Mouse (Mus musculus) liver, embryonic 13.5 days (tissue): ENCODE results near the gene Alg5. TPM values are rescaled to one million over a fixed set of nuclear protein-coding genes. Genes with fewer than 3 reads are reported as not detected.
"Not testable (repeated sequence)": the region's sequence is repeated elsewhere in the genome, so short reads cannot be mapped to it uniquely, and the experiment has no call there.

Experiments
- ATAC-seq: fragments of 200-750 bp; cut with Nextera tagmentation; 2 replicates; pipeline ENCODE4 v1.8.0; 2017; ENCODE audit warnings: low read depth, mild to moderate bottlenecking, moderate number of reproducible peaks, moderate library complexity
- DNase-seq: peaks from one replicate; pipeline ENCODE4 v3.0.0; 2022
- H3K27ac ChIP-seq: fragments of 300-500 bp; sonication (generic); 2 replicates; pipeline ENCODE4 v1.5.1; 2015; ENCODE audit warnings: moderate library complexity, mild to moderate bottlenecking, inconsistent platforms
- H3K27me3 ChIP-seq: fragments of 300-500 bp; sonication (generic); 2 replicates; pipeline ENCODE4 v1.6.1; 2015; ENCODE audit warnings: mild to moderate bottlenecking, inconsistent platforms
- H3K36me3 ChIP-seq: fragments of 300-500 bp; sonication (generic); 2 replicates; pipeline ENCODE4 v1.6.1; 2015; ENCODE audit warnings: mild to moderate bottlenecking, inconsistent platforms
- H3K4me1 ChIP-seq: fragments of 300-500 bp; sonication (generic); replicated peaks from 2 replicates; pipeline ENCODE4 v1.6.1; 2015; ENCODE audit warnings: inconsistent platforms
- H3K4me2 ChIP-seq: fragments of 300-500 bp; sonication (generic); 2 replicates; pipeline ENCODE4 v1.6.1; 2015; ENCODE audit warnings: inconsistent platforms, mild to moderate bottlenecking, moderate library complexity
- H3K4me3 ChIP-seq: fragments of 300-500 bp; sonication (generic); replicated peaks from 2 replicates; pipeline ENCODE4 v1.5.1; 2015; ENCODE audit warnings: mild to moderate bottlenecking, inconsistent platforms
- H3K9ac ChIP-seq: fragments of 300-500 bp; sonication (generic); 2 replicates; pipeline ENCODE4 v1.6.1; 2015; ENCODE audit warnings: mild to moderate bottlenecking, inconsistent platforms
- H3K9me3 ChIP-seq: fragments of 300-500 bp; sonication (generic); replicated peaks from 2 replicates; pipeline ENCODE4 v1.6.1; 2016; ENCODE audit warnings: inconsistent platforms
- WGBS: fragments of 180-500 bp; shearing (Covaris S2); methylation state at CpG from one replicate; pipeline ENCODE4 v1.1.7; 2015; ENCODE audit not compliant: insufficient replicate concordance; 5-methylcytosine and 5-hydroxymethylcytosine counted together
- polyA plus RNA-seq: library from polyadenylated mRNA; unstranded; fragments of >200 nt; fragmentation: Nextera tagmentation; extraction: Ambion mirVana; gene quantifications from 2 replicates; pipeline ENCODE4 v1.2.1, GENCODE M21; 2015

Gene Alg5
- polyA plus RNA-seq, result 29.8 and 32.5 TPM in 2 replicates

DNA sequence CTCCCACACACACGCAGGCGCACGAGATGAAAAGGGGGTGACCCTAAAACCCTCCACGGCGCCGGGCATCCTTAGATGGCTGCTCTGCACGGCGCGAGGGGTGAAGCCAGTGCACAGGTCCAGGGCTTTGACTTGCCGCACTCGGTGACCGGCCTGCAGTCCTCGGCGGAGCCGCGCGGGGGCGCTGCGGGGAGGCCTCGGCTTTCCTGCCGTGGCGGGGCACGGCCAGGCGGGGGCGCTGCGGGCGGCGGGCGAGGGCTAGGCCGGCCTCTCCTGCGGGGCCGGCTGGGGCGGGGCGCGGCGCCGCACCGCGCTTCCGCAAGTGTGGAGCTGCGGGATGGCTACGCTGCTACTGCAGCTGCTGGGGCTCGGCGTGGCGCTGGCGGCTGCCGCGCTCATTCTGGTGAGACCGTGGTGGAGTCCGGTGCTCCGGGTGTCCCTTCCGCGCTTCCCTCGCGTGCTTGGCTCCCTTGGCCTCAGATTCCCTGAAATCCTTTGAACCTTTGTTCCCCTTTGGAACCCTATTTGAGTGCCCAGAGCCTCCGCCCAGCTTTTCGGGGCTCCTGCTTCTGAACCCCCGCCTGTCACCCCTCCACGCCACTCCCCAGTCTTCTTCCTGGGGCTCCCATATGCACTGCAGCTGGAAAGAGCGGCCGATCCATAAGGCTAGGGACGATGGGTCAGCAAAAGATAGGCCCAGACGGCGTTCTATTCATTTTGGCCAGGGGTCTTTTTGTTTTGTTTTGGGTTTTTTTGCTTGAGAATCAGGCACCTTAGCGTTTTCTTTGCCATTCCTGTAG lies at the start of gene Alg5, which contains the start of gene Exosc8:
Alg5 (plus strand) TSS at position 293 of the 800 bp plus-strand sequence.
Exosc8 (minus strand) TSS at position 147 of the 800 bp plus-strand sequence.
- H3K4me1 ChIP-seq, result peaks cover 43% of the 10 kb centered on the region
- H3K9ac ChIP-seq, result peak within 1 kb of the TSS; percentile 95
- H3K27ac ChIP-seq, result peak within 1 kb of the TSS; percentile 99
- no peaks in the 10 kb centered on the region for H3K9me3 ChIP-seq
- ATAC-seq (peak; percentile 86), DNase-seq (peak; percentile 83)
- under 1% methylated on average over 55 of the region's 65 CpGs for WGBS
- peak within 1 kb of the TSS; percentile 98 for H3K4me2 ChIP-seq
- peak within 1 kb of the TSS; percentile 91 for H3K4me3 ChIP-seq
- H3K27me3 ChIP-seq, result no peaks in the 10 kb centered on the region
- peaks cover 58% of the 10 kb centered on the region for H3K36me3 ChIP-seq

- Histone ChIP-seq H3K4me3 (no peak overlapping the region), H3K9ac (no peak overlapping the region), H3K27ac (no peak overlapping the region), H3K4me1 (peaks cover 8% of the 10 kb centered on the region), H3K27me3 (no peaks in the 10 kb centered on the region), H3K4me2 (no peak overlapping the region), H3K36me3 (no peaks in the 10 kb centered on the region), H3K9me3 (no peaks in the 10 kb centered on the region)
- no peak for DNase-seq
- WGBS, result 51% methylated on average over 2 of the region's 2 CpGs
- no peak for ATAC-seq
These were observed 48.1 kb upstream of the Alg5 start for GRCm38 (mm10) chr3:54687245-54687644.

DNA sequence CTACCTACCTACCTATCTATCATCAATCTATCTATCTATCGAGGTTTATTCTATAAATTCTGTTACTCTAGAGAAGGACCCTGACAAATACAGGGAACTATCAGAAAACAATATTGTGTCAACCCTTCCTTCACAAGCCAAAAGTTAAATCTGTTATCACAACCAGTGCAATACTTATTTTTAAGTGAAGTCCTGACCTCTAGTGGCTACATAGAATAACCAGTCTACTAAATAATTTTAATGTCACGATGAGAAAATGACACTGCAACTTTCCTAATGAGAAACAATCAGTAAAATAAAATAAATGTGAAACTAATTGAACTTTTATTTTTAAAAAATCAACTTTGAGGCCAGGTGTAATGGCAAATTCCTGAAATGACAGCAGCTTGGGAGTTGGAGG lies 46.2 kb upstream of the Alg5 start:
- ATAC-seq (no peak), DNase-seq (no peak)
- H3K9ac ChIP-seq, result no peak overlapping the region

DNA sequence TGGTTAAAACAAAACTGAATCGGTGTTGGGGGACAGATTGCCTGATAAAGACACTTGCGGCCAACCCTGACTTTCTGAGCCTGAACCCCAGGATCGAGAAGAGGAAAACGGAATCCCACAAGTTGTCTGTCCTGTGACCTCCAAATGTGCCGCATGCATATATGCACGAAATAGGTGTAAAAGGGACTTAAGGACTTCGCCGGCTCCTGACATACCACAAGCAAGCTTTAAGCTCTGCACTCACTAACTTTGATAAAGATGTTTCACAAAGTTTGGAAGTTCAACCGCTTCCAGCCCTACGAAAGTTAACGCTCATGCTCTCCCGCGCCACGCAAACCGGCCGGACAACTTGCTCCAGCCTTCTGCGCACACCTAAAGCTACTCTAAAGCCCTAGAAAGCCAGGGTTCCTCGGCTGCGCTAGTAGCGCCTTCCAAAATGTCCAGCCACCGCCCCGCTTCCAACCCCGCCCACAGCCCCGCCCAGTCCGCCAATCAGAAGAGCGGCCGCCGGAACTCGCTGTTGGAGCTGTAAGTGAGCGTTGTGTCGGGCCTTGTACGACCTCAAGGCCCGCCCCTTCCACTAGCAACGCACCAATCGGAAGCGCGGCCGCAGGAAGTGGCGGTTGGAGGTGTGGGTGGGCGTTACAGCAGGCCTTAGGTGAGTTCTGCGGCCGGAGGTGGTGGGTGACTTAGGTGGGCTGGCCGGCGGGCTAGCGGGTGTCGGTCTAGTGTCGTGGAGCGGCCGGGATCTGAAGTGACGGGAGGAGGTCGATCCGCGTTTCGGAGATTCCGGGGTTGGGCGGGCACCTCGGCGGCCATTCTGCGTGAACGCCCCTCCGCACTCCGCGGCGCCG lies 42.9 kb upstream of the Alg5 start, which contains the start of gene Supt20:
Supt20 (plus strand) TSS at position 606 of the 854 bp plus-strand sequence.
- H3K36me3 ChIP-seq, result peaks cover 21% of the 10 kb centered on the region
- peak within 1 kb of the TSS; percentile 89 for H3K27ac ChIP-seq
- peak within 1 kb of the TSS; percentile 77 for H3K9ac ChIP-seq
- WGBS, result under 1% methylated on average over 65 of the region's 65 CpGs
- peak within 1 kb of the TSS; percentile 91 for H3K4me2 ChIP-seq
- H3K4me3 ChIP-seq, result peak within 1 kb of the TSS; percentile 78
- peak; percentile 91 for DNase-seq
- no peaks in the 10 kb centered on the region for H3K9me3 ChIP-seq
- H3K27me3 ChIP-seq, result no peaks in the 10 kb centered on the region
- H3K4me1 ChIP-seq, result peaks cover 25% of the 10 kb centered on the region
- ATAC-seq, result peak; percentile 99

More for the DNA sequence above, 46.2 kb upstream of the Alg5 start:
- Histone ChIP-seq H3K4me1 (peaks cover 10% of the 10 kb centered on the region), H3K36me3 (no peaks in the 10 kb centered on the region), H3K4me3 (no peak overlapping the region), H3K27me3 (no peaks in the 10 kb centered on the region), H3K9me3 (no peaks in the 10 kb centered on the region), H3K4me2 (no peak overlapping the region), H3K27ac (no peak overlapping the region)
- 22% methylated on average over 2 of the region's 2 CpGs for WGBS

GRCm38 (mm10) chr3:54693056-54693415 lies 42.3 kb upstream of the Alg5 start:
- Histone ChIP-seq H3K36me3 (peaks cover 26% of the 10 kb centered on the region), H3K27ac (peak overlapping the region; percentile 89), H3K9me3 (no peaks in the 10 kb centered on the region), H3K4me1 (peaks cover 25% of the 10 kb centered on the region), H3K4me3 (peak overlapping the region; percentile 78), H3K9ac (peak overlapping the region; percentile 77), H3K4me2 (peak overlapping the region; percentile 68), H3K27me3 (no peaks in the 10 kb centered on the region)
- whole genome bisulfite sequencing, result under 1% methylated on average over 8 of the region's 8 CpGs
- no peak for ATAC-seq
- no peak for DNase-seq

- H3K4me1 ChIP-seq, result peaks cover 14% of the 10 kb centered on the region
- H3K4me3 ChIP-seq, result no peak overlapping the region
- peaks cover 74% of the 10 kb centered on the region for H3K36me3 ChIP-seq
These were observed 35.5 kb upstream of the Alg5 start for GRCm38 (mm10) chr3:54699759-54700301.

DNA sequence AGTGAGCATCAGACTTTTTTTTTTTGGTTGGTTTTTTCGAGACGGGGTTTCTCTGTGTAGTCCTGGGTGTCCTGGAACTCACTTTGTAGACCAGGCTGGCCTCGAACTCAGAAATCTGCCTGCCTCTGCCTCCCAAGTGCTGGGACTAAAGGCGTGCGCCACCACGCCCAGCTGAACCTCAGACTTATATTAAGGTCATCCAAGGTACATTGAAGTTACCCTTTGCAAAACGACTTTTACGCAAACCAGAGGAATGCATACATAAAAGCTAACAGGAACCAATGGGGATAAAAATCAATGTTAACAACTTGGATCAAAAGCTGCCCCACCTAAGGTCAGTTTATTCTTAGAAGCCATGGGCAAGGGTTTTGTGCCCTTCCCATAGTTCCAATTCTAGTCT lies 31.2 kb upstream of the Alg5 start:
- not testable (repeated sequence) for H3K9ac ChIP-seq, DNase-seq, H3K27ac ChIP-seq, H3K4me1 ChIP-seq, H3K27me3 ChIP-seq, H3K4me3 ChIP-seq, H3K9me3 ChIP-seq, ATAC-seq, H3K4me2 ChIP-seq
- H3K36me3 ChIP-seq, result peaks cover 80% of the 10 kb centered on the region
- 86% methylated on average over 8 of the region's 8 CpGs for WGBS

More at GRCm38 (mm10) chr3:54699759-54700301, 35.5 kb upstream of the Alg5 start:
- DNase-seq (peak; percentile 17), ATAC-seq (peak; percentile 68)
- 37% methylated on average over 5 of the region's 5 CpGs for WGBS
- no peaks in the 10 kb centered on the region for H3K9me3 ChIP-seq
- no peaks in the 10 kb centered on the region for H3K27me3 ChIP-seq
- H3K9ac ChIP-seq, result no peak overlapping the region
- H3K27ac ChIP-seq, result no peak overlapping the region
- H3K4me2 ChIP-seq, result 0 out of 2 replicates have a peak overlapping the region, but pooled peaks have one; percentile 14

DNA sequence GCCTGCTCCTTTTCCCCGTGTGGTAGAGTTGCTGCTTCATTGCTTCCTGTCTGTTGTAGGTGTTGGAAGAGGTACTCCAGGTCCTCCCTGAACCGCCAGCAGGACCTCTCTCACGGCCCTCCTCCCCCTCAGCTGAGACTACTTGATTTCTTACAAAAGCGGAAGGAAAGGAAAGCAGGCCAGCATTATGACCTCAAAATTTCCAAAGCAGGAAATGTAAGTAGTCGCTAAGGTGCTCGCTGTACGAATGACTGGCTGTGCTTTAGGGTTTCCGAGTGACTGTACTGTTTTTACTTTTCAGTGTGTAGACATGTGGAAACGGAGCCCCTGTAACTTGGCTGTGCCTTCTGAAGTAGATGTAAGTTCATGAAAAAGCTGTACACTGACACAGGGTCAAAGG lies 26.4 kb upstream of the Alg5 start:
- H3K27ac ChIP-seq, result no peak overlapping the region
- H3K4me3 ChIP-seq, result no peak overlapping the region
- no peak overlapping the region for H3K4me2 ChIP-seq
- no peaks in the 10 kb centered on the region for H3K27me3 ChIP-seq
- no peak overlapping the region for H3K9ac ChIP-seq
- H3K4me1 ChIP-seq, result no peaks in the 10 kb centered on the region
- peaks cover 84% of the 10 kb centered on the region for H3K36me3 ChIP-seq
- WGBS, result 77% methylated on average over 9 of the region's 9 CpGs
- DNase-seq (no peak), ATAC-seq (no peak)
- no peaks in the 10 kb centered on the region for H3K9me3 ChIP-seq

DNA sequence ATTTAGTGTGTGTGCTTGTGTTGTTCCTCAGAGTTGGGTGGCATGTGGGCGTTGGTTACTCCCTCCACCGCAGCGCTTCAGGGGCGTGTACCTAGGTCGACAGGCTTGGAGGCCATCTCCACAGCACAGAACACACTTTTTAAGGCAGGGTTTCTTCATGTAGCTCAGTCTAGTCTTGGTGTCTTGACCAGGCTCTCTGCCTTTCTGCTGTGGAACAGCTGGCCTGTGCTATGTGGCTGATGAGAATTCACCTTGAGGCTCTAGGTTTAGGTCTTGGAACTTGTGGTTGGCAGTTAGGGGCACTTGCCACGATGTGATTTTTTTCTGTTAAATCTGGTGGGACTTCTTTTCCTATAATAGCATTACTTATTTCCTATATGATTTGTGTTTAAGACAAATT lies 21.1 kb upstream of the Alg5 start, which contains the start of gene Gm21958:
Gm21958 (minus strand) TSS at position 101 of the 400 bp plus-strand sequence.
- Histone ChIP-seq H3K4me1 (no peaks in the 10 kb centered on the region), H3K27me3 (no peaks in the 10 kb centered on the region), H3K9me3 (no peaks in the 10 kb centered on the region), H3K9ac (no peak within 1 kb of the TSS), H3K36me3 (peaks cover 77% of the 10 kb centered on the region), H3K4me2 (no peak within 1 kb of the TSS), H3K4me3 (no peak within 1 kb of the TSS), H3K27ac (no peak within 1 kb of the TSS)
- WGBS, result 80% methylated on average over 6 of the region's 6 CpGs
- DNase-seq (no peak), ATAC-seq (no peak)

GRCm38 (mm10) chr3:54715461-54715860 lies 19.9 kb upstream of the Alg5 start:
- H3K36me3 ChIP-seq, result peaks cover 68% of the 10 kb centered on the region
- 86% methylated on average over 6 of the region's 6 CpGs for WGBS
- no peak overlapping the region for H3K27ac ChIP-seq
- no peak overlapping the region for H3K4me3 ChIP-seq
- H3K4me1 ChIP-seq, result no peaks in the 10 kb centered on the region
- ATAC-seq (no peak), DNase-seq (no peak)
- no peaks in the 10 kb centered on the region for H3K9me3 ChIP-seq
- no peaks in the 10 kb centered on the region for H3K27me3 ChIP-seq
- H3K4me2 ChIP-seq, result no peak overlapping the region
- H3K9ac ChIP-seq, result no peak overlapping the region

- WGBS, result 80% methylated on average over 6 of the region's 6 CpGs
- no peak overlapping the region for H3K4me3 ChIP-seq
- H3K9ac ChIP-seq, result no peak overlapping the region
- no peak for ATAC-seq
- H3K4me2 ChIP-seq, result no peak overlapping the region
- DNase-seq, result no peak
- H3K9me3 ChIP-seq, result no peaks in the 10 kb centered on the region
- H3K27ac ChIP-seq, result no peak overlapping the region
- no peaks in the 10 kb centered on the region for H3K27me3 ChIP-seq
- H3K36me3 ChIP-seq, result peaks cover 67% of the 10 kb centered on the region
- H3K4me1 ChIP-seq, result no peaks in the 10 kb centered on the region
These were observed 18.0 kb upstream of the Alg5 start for GRCm38 (mm10) chr3:54717348-54717747.
